Mouse (Mus musculus) embryonic stem cell, embryonic (primary cell): ENCODE measurements around the gene Tekt1.

Experiments
- CTCF ChIA-PET, 4 experiments: fragments of 300-600 bp in 2 of 4; fragments of 350-600 bp in 2 of 4; sonication (Branson Sonifier 250); formaldehyde crosslinking; loops; one replicate each; lab custom pipeline; 2022; ENCODE audit warnings: inconsistent platforms in 2 of 4; lab: Charles Lee
- POLR2A ChIA-PET, 4 experiments: fragments of 300-600 bp in 2 of 4; fragments of 350-600 bp in 2 of 4; sonication (Branson Sonifier 250); formaldehyde crosslinking; loops; one replicate each; lab custom pipeline; 2022; ENCODE audit warnings: antibody characterized with exemption in 4 of 4, inconsistent platforms in 1 of 4; lab: Charles Lee

The Tekt1 gene

GRCm38 (mm10) chr11:72336726-72337125 is 25.5 kb downstream of the Tekt1 start:
- CTCF ChIA-PET, result interaction anchor here (0.6 to 3.0 kb wide), 11 partner anchors 9 to 226 kb away, joined by 3 to 10 read pairs (median 4); no protein-coding TSS in a partner anchor
- POLR2A ChIA-PET, result interaction anchor here in 3 of 4 experiments (0.9 to 1.2 kb wide), 6 partner anchors 12 to 51 kb away, joined by 3 to 4 read pairs (median 3); partner anchors contain the start of gene Fbxo39 (in 1 of the 3)

GRCm38 (mm10) chr11:72334653-72335052 is 27.6 kb downstream of the Tekt1 start:
- ChIA-PET POLR2A (interaction anchor here in 2 of 4 experiments (1.0 to 1.9 kb wide), 4 partner anchors 11 to 128 kb away, joined by 3 to 6 read pairs (median 4); partner anchors contain the start of genes 4933427D14Rik (in 1 of the 2), Gm43951 (in 1 of the 2), Txndc17 (in 1 of the 2) and Xaf1 (in 1 of the 2)), CTCF (interaction anchor here (0.7 to 2.8 kb wide), 6 partner anchors 8 to 10 kb away, joined by 3 to 17 read pairs (median 8); no protein-coding TSS in a partner anchor)

- ChIA-PET CTCF (interaction anchor here (0.6 to 2.8 kb wide), 16 partner anchors 8 to 112 kb away, joined by 3 to 17 read pairs (median 5); no protein-coding TSS in a partner anchor), POLR2A (interaction anchor here in 3 of 4 experiments (0.8 to 1.4 kb wide), 6 partner anchors 9 to 866 kb away, joined by 3 to 7 read pairs (median 4); partner anchors contain the start of genes Shpk (in 1 of the 3) and Xaf1 (in 1 of the 3))
Observed at GRCm38 (mm10) chr11:72332951-72333667, 29.1 kb downstream of the Tekt1 start.

GRCm38 (mm10) chr11:72325701-72326100 is 36.5 kb downstream of the Tekt1 start:
- ChIA-PET POLR2A (interaction anchor here in 1 of 4 experiments (1.0 kb wide), 1 partner anchor 41 kb away, joined by 3 read pairs; no protein-coding TSS in a partner anchor), CTCF (interaction anchor here in 3 of 4 experiments (0.8 to 3.7 kb wide), 9 partner anchors 8 to 105 kb away, joined by 3 to 40 read pairs (median 15); no protein-coding TSS in a partner anchor)

- ChIA-PET CTCF (interaction anchor here (0.5 to 3.7 kb wide), 29 partner anchors 8 to 1546 kb away, joined by 3 to 40 read pairs (median 4); no protein-coding TSS in a partner anchor), POLR2A (interaction anchor here in 3 of 4 experiments (0.6 to 2.4 kb wide), 8 partner anchors 9 to 104 kb away, joined by 3 to 9 read pairs (median 3); no protein-coding TSS in a partner anchor)
Observed at GRCm38 (mm10) chr11:72324431-72324830, 37.8 kb downstream of the Tekt1 start.

GRCm38 (mm10) chr11:72318026-72318425 is 44.2 kb downstream of the Tekt1 start:
- POLR2A ChIA-PET, result interaction anchor here in 3 of 4 experiments (0.5 to 1.6 kb wide), 5 partner anchors 16 to 1955 kb away, joined by 3 to 7 read pairs (median 3); partner anchors contain the start of gene Xaf1 (in 1 of the 3)
- CTCF ChIA-PET, result interaction anchor here in 3 of 4 experiments (1.0 to 1.8 kb wide), 6 partner anchors 24 to 97 kb away, joined by 3 to 7 read pairs (median 4); no protein-coding TSS in a partner anchor

GRCm38 (mm10) chr11:72314151-72314895 is 47.9 kb downstream of the Tekt1 start, which contains the start of gene Fbxo39:
TSS of gene Fbxo39 (plus strand) at chr11:72314444.
- POLR2A ChIA-PET, result interaction anchor here in 3 of 4 experiments (0.6 to 1.6 kb wide), 8 partner anchors 9 to 46 kb away, joined by 3 to 5 read pairs (median 4); no protein-coding TSS in a partner anchor
- CTCF ChIA-PET, result interaction anchor here (0.7 to 1.8 kb wide), 5 partner anchors 90 to 115 kb away, joined by 3 to 9 read pairs (median 6); no protein-coding TSS in a partner anchor

GRCm38 (mm10) chr11:72311355-72312001 is 50.8 kb downstream of the Tekt1 start:
- ChIA-PET POLR2A (interaction anchor here in 3 of 4 experiments (0.6 to 1.7 kb wide), 6 partner anchors 10 to 1670 kb away, joined by 3 to 5 read pairs (median 3); partner anchors contain the start of gene Xaf1 (in 2 of the 3)), CTCF (interaction anchor here in 3 of 4 experiments (0.6 to 1.7 kb wide), 12 partner anchors 9 to 118 kb away, joined by 3 to 12 read pairs (median 4); partner anchors contain the start of genes 4933427D14Rik (in 1 of the 3), Gm43951 (in 1 of the 3) and Txndc17 (in 1 of the 3))

- CTCF ChIA-PET, result interaction anchor here in 1 of 4 experiments (1.5 kb wide), 1 partner anchor 86 kb away, joined by 4 read pairs; no protein-coding TSS in a partner anchor
- POLR2A ChIA-PET, result no interaction called here
Observed at GRCm38 (mm10) chr11:72310491-72310890, 51.8 kb downstream of the Tekt1 start.

- ChIA-PET POLR2A (interaction anchor here in 2 of 4 experiments (1.0 to 1.1 kb wide), 2 partner anchors 8 to 21 kb away, joined by 3 to 4 read pairs; no protein-coding TSS in a partner anchor), CTCF (no interaction called here)
Observed at GRCm38 (mm10) chr11:72308982-72309381, 53.3 kb downstream of the Tekt1 start.

GRCm38 (mm10) chr11:72307461-72307860 is 54.8 kb downstream of the Tekt1 start:
- CTCF ChIA-PET, result interaction anchor here in 1 of 4 experiments (1.2 kb wide), 1 partner anchor 35 kb away, joined by 3 read pairs; no protein-coding TSS in a partner anchor
- POLR2A ChIA-PET, result interaction anchor here in 1 of 4 experiments (0.6 kb wide), 1 partner anchor 90 kb away, joined by 3 read pairs; no protein-coding TSS in a partner anchor

- ChIA-PET POLR2A (interaction anchor here in 3 of 4 experiments (0.5 to 6.3 kb wide), 19 partner anchors 10 to 274 kb away, joined by 3 to 43 read pairs (median 6); partner anchors contain the start of genes 4933427D14Rik (in 1 of the 3), Ggt6 (in 1 of the 3), Gm43951 (in 1 of the 3) and Smtnl2 (in 1 of the 3)), CTCF (interaction anchor here in 2 of 4 experiments (0.6 to 2.8 kb wide), 7 partner anchors 9 to 627 kb away, joined by 3 to 11 read pairs (median 5); no protein-coding TSS in a partner anchor)
Observed at GRCm38 (mm10) chr11:72302230-72302629, 60.0 kb downstream of the Tekt1 start.

- CTCF ChIA-PET, result interaction anchor here in 2 of 4 experiments (0.6 to 2.8 kb wide), 10 partner anchors 35 to 626 kb away, joined by 3 to 11 read pairs (median 4); partner anchors contain the start of gene Ggt6 (in 1 of the 2)
- POLR2A ChIA-PET, result interaction anchor here in 3 of 4 experiments (0.6 to 6.3 kb wide), 26 partner anchors 8 to 110 kb away, joined by 3 to 43 read pairs (median 5); partner anchors contain the start of genes 4933427D14Rik (in 1 of the 3), Fbxo39 (in 1 of the 3), Gm43951 (in 1 of the 3) and Smtnl2 (in 1 of the 3)
Observed at GRCm38 (mm10) chr11:72301334-72301733, 60.9 kb downstream of the Tekt1 start, which contains the start of gene Xaf1. TSS of gene Xaf1 (plus strand) at chr11:72301629.
